Mouse (Mus musculus): Measurements from ENCODE around the gene Myh10.

Gene Myh10

GRCm38 (mm10) chr11:68691321-68692009 is at the start of gene Myh10:
Gene Myh10 (plus strand): TSS chr11:68691559.
- DNase-seq (ENCODE audit: low spot score) = peak; percentile 99

DNA sequence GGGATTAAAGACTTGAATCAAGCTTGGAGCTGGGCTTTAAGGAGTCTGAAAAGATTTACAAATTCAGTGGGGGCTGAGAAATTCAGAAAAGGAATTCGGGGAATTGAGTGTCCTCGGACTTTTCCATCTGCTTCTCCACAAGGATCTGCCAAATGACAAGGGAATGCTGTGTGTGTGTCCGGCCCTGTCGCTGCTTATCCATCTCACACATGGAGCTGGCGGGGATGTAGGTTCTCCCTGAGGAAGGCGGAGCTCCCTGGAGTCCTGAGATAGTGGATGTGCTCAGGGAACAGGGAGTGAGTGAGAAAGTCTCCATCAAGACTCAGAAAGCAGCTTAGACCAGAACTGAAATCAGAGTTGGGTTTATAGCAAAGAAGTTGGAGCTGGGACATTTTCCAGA is 46.6 kb upstream of the Myh10 start:
- DNase-seq (ENCODE audit: low spot score) = no peak

DNA sequence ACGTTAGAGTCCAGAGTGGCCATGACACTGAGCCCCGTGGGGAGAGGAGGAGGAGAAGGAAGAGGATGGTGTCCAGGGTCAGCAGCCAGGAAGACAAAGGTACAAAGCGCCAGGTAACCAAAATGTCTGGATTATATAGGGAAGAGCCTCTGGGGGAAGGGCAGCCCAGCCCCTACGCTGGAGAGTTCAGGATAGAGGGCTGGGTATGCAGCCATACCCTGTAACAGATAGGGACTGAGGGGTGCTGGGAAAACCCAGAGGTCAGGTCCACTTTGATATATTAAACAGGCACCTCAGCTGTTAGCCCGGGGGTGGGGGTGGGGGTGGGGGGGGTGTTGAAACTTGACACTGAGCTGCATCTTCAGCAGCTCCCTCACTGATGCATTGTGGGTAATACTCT is 43.6 kb upstream of the Myh10 start:
- DNase-seq (ENCODE audit: low spot score) = no peak

GRCm38 (mm10) chr11:68648385-68649148 is 42.8 kb upstream of the Myh10 start:
- no peak for DNase-seq (ENCODE audit: low spot score)

- no peak for DNase-seq (ENCODE audit: low spot score)
Measured at GRCm38 (mm10) chr11:68651518-68651917, 39.8 kb upstream of the Myh10 start.

- DNase-seq (ENCODE audit: low spot score) = no peak
Measured at GRCm38 (mm10) chr11:68655524-68655923, 35.8 kb upstream of the Myh10 start.

DNA sequence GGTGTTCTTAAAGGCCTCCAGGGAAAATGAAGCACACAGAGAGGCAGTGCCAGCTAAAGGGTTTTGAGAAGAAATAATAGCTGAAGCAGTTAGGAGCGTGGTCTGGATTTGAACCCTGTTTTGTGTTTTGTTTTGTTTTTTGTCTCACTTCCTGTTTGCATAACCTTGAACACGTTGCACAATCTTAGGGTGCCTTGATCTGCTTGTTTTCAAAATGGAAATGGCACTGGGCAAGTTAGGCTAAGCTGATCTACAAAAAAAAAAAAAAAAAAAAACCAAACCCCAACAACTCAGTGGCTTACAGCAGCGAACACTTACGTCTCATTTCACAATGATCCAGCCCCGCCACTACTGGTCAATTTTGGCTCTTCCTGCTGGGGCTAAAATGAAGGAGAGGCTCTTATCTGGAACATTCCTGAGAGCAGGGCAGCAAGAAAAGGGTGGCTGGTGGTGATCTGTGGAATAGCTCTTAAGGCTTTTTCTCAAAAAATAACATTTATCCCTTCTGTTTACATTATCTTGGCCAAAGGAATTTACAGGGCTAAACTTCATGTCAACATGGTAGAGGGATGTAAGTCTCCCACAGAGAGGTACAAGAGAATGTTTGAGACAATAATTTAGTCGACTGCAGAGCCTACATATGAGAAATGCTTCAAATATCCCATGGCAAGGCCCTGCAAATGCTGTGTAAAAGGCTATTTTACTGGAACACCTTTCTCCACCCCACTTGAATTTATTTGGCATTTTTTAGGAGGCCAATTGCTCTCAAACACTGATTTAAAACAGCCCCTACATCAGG is 34.3 kb upstream of the Myh10 start:
- no peak for DNase-seq (ENCODE audit: low spot score)

- DNase-seq (ENCODE audit: low spot score) = no peak
Measured at GRCm38 (mm10) chr11:68657811-68658210, 33.5 kb upstream of the Myh10 start.

DNA sequence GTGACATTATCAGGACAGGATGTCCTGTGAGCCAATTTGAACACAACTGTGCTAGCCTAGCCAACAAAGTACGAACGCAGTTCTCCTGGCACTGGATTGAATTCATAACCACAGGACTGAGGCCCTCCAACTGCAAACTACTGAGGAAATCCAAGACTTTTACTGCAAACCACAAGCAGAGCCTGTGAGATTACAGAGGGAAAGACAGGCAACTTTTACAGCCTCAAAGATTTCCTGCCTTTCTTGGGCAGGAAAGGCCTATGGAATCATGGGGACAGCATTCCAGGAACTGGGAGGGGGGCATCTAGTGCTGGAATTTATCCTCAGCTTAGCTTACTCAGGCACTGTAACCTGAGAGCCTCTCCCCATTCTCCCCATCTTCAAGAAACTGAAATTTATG is 26.0 kb upstream of the Myh10 start:
- DNase-seq (ENCODE audit: low spot score) = no peak

DNA sequence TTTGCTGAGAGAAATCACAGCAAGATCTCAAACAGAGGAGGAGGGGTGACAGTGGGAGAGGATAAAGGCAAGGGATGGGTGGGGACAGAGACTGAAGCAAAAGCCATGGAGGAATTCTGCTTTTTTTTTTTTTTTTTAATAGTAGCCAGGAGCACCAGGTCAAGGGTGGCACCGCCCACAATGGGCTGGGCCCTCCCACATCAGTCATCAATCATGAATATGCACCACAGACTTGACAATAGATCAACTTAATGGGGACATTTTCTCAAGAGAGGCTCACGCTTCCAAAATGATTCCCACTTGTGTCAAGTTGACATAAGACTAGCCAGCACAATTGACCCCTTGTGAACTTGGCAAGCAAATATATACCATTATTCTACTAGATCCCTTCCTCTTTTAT is 25.1 kb upstream of the Myh10 start:
- no peak for DNase-seq (ENCODE audit: low spot score)

DNA sequence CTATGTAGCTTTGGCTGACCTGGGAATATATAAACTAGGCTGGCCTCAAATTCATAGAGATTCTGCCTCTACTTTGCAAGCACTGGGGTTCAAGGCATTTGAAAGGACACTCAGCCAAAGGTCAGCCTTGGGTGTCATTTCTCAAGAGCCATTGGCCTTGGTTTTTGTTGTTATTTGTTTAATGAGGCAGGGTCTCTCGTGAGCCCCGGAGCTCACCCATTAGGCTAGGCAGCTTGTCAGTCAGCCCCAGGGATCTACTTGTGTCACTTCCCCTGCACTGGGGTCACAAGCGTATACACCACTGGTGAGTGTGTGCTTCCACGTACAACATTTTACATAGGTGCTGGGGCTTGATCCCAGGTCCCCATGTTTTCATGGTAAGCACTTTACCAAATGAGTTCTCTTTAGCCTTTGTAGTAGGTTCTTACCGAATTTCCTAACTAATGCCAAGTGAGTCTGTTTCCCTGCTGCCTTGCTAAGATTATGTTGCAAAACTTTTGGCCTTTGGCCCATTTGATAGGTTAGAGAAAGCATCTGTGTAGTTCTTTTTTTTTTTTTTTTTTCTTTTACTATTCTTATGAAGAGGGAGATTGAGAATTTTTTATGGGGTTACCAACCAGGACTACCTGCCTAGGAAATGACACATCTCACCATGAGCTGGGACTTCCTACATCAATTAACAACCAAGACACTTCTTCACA is 18.9 kb upstream of the Myh10 start:
- no peak for DNase-seq (ENCODE audit: low spot score)

DNA sequence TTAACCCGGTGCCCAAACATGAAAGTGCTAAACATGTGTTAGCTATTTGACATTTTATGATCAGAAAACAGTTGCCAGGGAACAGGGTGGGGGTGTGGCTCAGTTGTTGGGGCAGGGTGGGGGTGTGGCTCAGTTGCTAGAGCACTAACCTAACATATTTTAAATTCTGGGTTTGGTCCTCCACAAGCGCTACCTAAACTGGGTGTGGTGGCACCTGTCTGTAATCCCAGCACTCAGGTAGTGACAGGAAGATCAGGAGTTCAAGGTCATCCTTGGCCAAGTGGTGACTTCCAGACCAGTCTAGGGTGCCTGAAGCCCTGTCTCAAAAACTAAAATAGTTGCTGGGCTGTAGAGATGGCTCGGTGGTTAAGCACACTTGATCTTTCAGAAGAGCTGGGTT is 17.3 kb upstream of the Myh10 start:
- DNase-seq (ENCODE audit: low spot score) = no peak

- DNase-seq (ENCODE audit: low spot score) = no peak
Measured at GRCm38 (mm10) chr11:68674643-68675042, 16.7 kb upstream of the Myh10 start.

GRCm38 (mm10) chr11:68675274-68675673 is 16.1 kb upstream of the Myh10 start:
- DNase-seq (ENCODE audit: low spot score) = no peak

- peak; percentile 29 for DNase-seq (ENCODE audit: low spot score)
Measured at GRCm38 (mm10) chr11:68681254-68681839, 10.0 kb upstream of the Myh10 start.

DNA sequence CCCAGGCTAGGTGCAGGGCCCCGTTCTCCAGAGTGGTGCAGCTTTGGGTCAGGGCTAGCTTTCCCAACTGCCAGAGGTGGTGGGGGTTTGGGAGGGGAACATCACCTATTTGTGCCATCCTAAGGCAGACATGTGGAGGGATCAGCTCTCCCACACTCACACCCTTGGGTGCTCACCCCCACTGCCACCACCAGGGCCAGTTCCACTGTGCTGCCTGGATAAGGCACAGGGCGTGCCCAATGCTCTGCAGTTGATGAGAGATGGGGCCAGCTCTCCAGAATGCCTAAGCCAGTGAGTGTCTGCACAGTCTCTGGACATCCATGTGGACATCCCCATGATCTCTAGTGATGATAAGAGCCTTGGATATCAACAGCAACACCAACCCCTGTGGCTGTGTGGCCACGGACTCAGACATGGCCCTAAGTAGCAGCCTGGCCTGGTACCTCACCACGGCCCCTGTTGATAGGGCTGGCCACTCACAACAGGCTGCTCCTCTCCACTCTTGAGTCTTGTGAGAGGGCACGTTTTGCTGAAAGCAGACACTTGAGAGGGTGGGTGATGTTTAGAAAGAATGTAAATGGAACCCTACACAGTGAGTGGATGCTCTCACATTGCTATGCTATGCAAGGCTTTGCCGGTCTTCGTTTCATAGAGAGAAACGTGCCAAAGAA is 9.1 kb upstream of the Myh10 start:
- peak; percentile 48 for DNase-seq (ENCODE audit: low spot score)

DNA sequence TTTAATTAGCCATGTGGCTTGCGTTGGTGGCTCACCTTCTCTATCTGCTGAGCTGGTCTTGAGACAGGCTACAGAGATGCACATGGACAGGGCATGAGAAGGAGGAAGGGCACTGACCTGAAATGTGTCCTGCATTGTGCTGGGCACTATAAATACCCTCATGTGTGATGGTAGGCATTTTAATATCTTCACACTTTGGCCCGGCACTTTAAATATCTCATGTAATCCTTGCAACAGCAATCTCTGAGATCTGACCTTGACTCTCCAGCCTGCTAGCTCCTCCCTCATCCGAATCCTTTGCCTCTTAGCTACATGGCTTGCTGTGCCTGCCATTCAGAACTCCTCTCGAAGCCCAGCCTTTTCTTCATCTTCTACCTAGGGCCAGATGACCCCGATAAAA is 5.4 kb upstream of the Myh10 start:
- no peak for DNase-seq (ENCODE audit: low spot score)

DNA sequence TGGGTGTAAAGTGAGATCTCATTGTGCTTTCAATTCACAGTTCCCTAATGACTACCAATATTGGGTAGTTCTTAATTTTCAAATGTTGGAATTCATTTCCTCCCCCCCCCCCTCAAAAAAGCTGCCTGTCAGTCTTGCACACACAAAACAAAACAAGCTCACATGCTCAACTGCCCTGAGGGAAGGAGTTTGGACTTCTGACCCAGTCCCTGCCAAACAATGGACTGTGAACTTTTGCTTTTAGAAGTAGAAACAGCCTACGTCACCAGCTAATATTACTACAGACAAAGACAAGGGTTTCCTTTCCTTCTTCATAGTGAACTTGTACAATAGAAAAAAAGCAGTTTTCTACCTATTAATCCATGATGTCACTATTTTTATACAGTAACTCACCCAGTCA is 2.1 kb upstream of the Myh10 start:
- DNase-seq (ENCODE audit: low spot score) = no peak

GRCm38 (mm10) chr11:68690465-68690864 is 894 bp upstream of the Myh10 start:
- no peak for DNase-seq (ENCODE audit: low spot score)

DNA sequence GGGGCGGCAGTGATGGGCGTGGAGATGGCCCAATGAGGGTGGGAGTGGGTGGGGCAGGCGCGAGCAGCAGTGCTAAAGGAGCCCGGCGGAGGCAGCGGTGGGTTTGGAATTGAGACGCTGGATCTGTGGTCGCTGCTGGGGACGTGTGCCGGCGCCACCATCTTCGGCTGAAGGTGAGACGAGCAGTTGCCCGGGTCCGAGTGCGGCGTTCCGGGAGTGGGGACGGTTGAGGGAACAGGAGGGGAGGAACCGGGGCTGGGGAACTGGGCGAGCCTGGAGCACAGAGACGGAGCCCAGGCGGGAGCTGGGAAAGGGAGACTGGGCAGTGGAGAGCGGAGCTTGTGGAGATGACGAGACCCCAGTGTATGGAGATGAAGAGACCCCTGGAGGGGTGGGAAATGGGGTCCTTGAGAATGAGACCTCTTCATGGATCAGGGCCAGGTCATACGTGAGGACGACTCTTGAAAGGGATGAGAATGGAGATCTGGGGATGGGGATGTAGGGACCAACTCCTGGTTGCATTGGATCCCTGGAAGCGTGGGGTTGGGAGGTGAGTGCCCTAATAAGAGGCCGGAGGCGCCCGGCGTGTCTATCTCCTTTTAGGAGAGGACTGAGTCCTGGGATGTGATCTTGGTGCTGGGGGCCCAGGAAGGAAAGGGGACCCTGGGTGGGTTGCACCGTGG is 792 bp downstream of the Myh10 start:
- DNase-seq (ENCODE audit: low spot score) = peak; percentile 41

Data from c-Kit-positive CD71-positive TER-119-positive erythroid progenitor cells, embryonic 14.5 days (primary cell).